Mouse (Mus musculus) cerebellum, adult 11 months (tissue): ENCODE data around the gene Dock1.
A peak's percentile ranks its signal among the peaks of the same experiment; 100 is the strongest.

ENCODE experiments used
- DNase-seq: peaks from one replicate; pipeline ENCODE4 v3.0.0; 2022

The Dock1 gene

GRCm38 (mm10) chr7:134862000-134862399 lies 191.5 kb downstream of the Dock1 start:
- no peak for DNase-seq

- DNase-seq: no peak
Observed at GRCm38 (mm10) chr7:134864175-134864574, 193.7 kb downstream of the Dock1 start.

- no peak for DNase-seq
Observed at GRCm38 (mm10) chr7:134872511-134872910, 202.1 kb downstream of the Dock1 start.

- DNase-seq: no peak
Observed at GRCm38 (mm10) chr7:134872981-134873380, 202.5 kb downstream of the Dock1 start.

GRCm38 (mm10) chr7:134878985-134879384 lies 208.5 kb downstream of the Dock1 start:
- no peak for DNase-seq

GRCm38 (mm10) chr7:134880431-134880830 lies 210.0 kb downstream of the Dock1 start:
- DNase-seq: no peak

- DNase-seq: no peak
Observed at GRCm38 (mm10) chr7:134883516-134883915, 213.1 kb downstream of the Dock1 start.

GRCm38 (mm10) chr7:134892449-134892871 lies 222.0 kb downstream of the Dock1 start:
- DNase-seq: no peak

GRCm38 (mm10) chr7:134892972-134893371 lies 222.5 kb downstream of the Dock1 start:
- no peak for DNase-seq

- DNase-seq: no peak
Observed at GRCm38 (mm10) chr7:134894604-134895003, 224.2 kb downstream of the Dock1 start.

- no peak for DNase-seq
Observed at GRCm38 (mm10) chr7:134899462-134899861, 229.0 kb downstream of the Dock1 start.

- DNase-seq: no peak
Observed at GRCm38 (mm10) chr7:134901992-134902391, 231.5 kb downstream of the Dock1 start.

- DNase-seq: no peak
Observed at GRCm38 (mm10) chr7:134931886-134932285, 261.4 kb downstream of the Dock1 start.

- DNase-seq: no peak
Observed at GRCm38 (mm10) chr7:134937471-134937926, 267.0 kb downstream of the Dock1 start.

GRCm38 (mm10) chr7:134937927-134938609 lies 267.6 kb downstream of the Dock1 start, which contains the start of gene Fam196a:
Gene Fam196a (minus strand): TSS chr7:134938430.
- peak; percentile 4 for DNase-seq

GRCm38 (mm10) chr7:134941891-134942290 lies 271.4 kb downstream of the Dock1 start:
- no peak for DNase-seq

GRCm38 (mm10) chr7:134943063-134943462 lies 272.6 kb downstream of the Dock1 start:
- DNase-seq: no peak

GRCm38 (mm10) chr7:134943701-134944100 lies 273.2 kb downstream of the Dock1 start:
- no peak for DNase-seq

- DNase-seq: no peak
Observed at GRCm38 (mm10) chr7:134945925-134946716, 275.7 kb downstream of the Dock1 start.

- DNase-seq: no peak
Observed at GRCm38 (mm10) chr7:134959086-134959485, 288.6 kb downstream of the Dock1 start.

GRCm38 (mm10) chr7:134960871-134961270 lies 290.4 kb downstream of the Dock1 start:
- no peak for DNase-seq

GRCm38 (mm10) chr7:134961608-134962007 lies 291.2 kb downstream of the Dock1 start:
- DNase-seq: no peak

GRCm38 (mm10) chr7:134990244-134990643 lies 319.8 kb downstream of the Dock1 start:
- no peak for DNase-seq

GRCm38 (mm10) chr7:134990911-134991310 lies 320.5 kb downstream of the Dock1 start:
- no peak for DNase-seq
